Mouse (Mus musculus): Measurements from ENCODE around the gene Sephs2. TPM values are rescaled to one million over a fixed set of nuclear protein-coding genes. Genes with fewer than 3 reads are reported as not detected.

Gene Sephs2
- polyA plus RNA-seq, 1 experiment from 2014 or later: 57.1 TPM

- peaks cover 45% of the 10 kb centered on the region for H3K4me1 ChIP-seq
- H3K27me3 ChIP-seq (replicated peaks): no peaks in the 10 kb centered on the region
- H3K27ac ChIP-seq (replicated peaks): peak overlapping the region; percentile 98
- no peaks in the 10 kb centered on the region for H3K9me3 ChIP-seq
- no peak for ATAC-seq (ENCODE audit: extremely low read depth, insufficient number of reproducible peaks, low FRiP score, low TSS enrichment)
- H3K4me2 ChIP-seq: peak overlapping the region; percentile 87
- H3K4me3 ChIP-seq: peak overlapping the region; percentile 90
- H3K9ac ChIP-seq: peak overlapping the region; percentile 97
- 68% methylated on average over 3 of the region's 3 CpGs for WGBS
- H3K36me3 ChIP-seq: peaks cover 41% of the 10 kb centered on the region
Measured at GRCm38 (mm10) chr7:127231376-127231775, 42.5 kb downstream of the Sephs2 start.

- H3K4me3 ChIP-seq: no peak overlapping the region
- no peak for ATAC-seq (ENCODE audit: extremely low read depth, insufficient number of reproducible peaks, low FRiP score, low TSS enrichment)
- WGBS: 61% methylated on average over 4 of the region's 4 CpGs
- no peak overlapping the region for H3K4me2 ChIP-seq
- H3K27ac ChIP-seq (replicated peaks): no peak overlapping the region
- no peaks in the 10 kb centered on the region for H3K9me3 ChIP-seq
- H3K4me1 ChIP-seq: peaks cover 45% of the 10 kb centered on the region
- no peaks in the 10 kb centered on the region for H3K27me3 ChIP-seq (replicated peaks)
- no peak overlapping the region for H3K9ac ChIP-seq
- peaks cover 23% of the 10 kb centered on the region for H3K36me3 ChIP-seq
Measured at GRCm38 (mm10) chr7:127228615-127229303, 45.1 kb downstream of the Sephs2 start.

- H3K27me3 ChIP-seq (replicated peaks): no peaks in the 10 kb centered on the region
- WGBS: 63% methylated on average over 11 of the region's 11 CpGs
- no peak for ATAC-seq (ENCODE audit: extremely low read depth, insufficient number of reproducible peaks, low FRiP score, low TSS enrichment)
Measured at GRCm38 (mm10) chr7:127225147-127225995, 48.5 kb downstream of the Sephs2 start.

GRCm38 (mm10) chr7:127224616-127225015, 49.2 kb downstream of the Sephs2 start:
- ATAC-seq (ENCODE audit: extremely low read depth, insufficient number of reproducible peaks, low FRiP score, low TSS enrichment): no peak
- Histone ChIP-seq H3K4me1 (peaks cover 21% of the 10 kb centered on the region), H3K4me3 (no peak overlapping the region), H3K9ac (no peak overlapping the region), H3K4me2 (no peak overlapping the region), H3K36me3 (peaks cover 5% of the 10 kb centered on the region; the same call in 1 of the 2 replicates), H3K27me3 (replicated peaks) (no peaks in the 10 kb centered on the region), H3K27ac (replicated peaks) (no peak overlapping the region), H3K9me3 (no peaks in the 10 kb centered on the region)
- WGBS: 84% methylated on average over 6 of the region's 6 CpGs

More at GRCm38 (mm10) chr7:127225147-127225995, 48.5 kb downstream of the Sephs2 start:
- Histone ChIP-seq H3K4me1 (peaks cover 28% of the 10 kb centered on the region), H3K36me3 (peaks cover 12% of the 10 kb centered on the region; the same call in 1 of the 2 replicates), H3K9ac (no peak overlapping the region), H3K4me3 (no peak overlapping the region), H3K9me3 (no peaks in the 10 kb centered on the region), H3K27ac (replicated peaks) (no peak overlapping the region), H3K4me2 (peak overlapping the region; percentile 9; the same call in 1 of the 2 replicates)

- H3K27ac ChIP-seq (replicated peaks): no peak overlapping the region
- H3K27me3 ChIP-seq (replicated peaks): no peaks in the 10 kb centered on the region
- H3K9me3 ChIP-seq: no peaks in the 10 kb centered on the region
- H3K4me3 ChIP-seq: no peak overlapping the region
- ATAC-seq (ENCODE audit: extremely low read depth, insufficient number of reproducible peaks, low FRiP score, low TSS enrichment): no peak
- H3K4me1 ChIP-seq: peaks cover 19% of the 10 kb centered on the region; the same call in 1 of the 2 replicates
- 76% methylated on average over 6 of the region's 6 CpGs for WGBS
- H3K9ac ChIP-seq: no peak overlapping the region
- H3K4me2 ChIP-seq: no peak overlapping the region
- H3K36me3 ChIP-seq: no peaks in the 10 kb centered on the region
Measured at GRCm38 (mm10) chr7:127223515-127224478, 50.1 kb downstream of the Sephs2 start.

GRCm38 (mm10) chr7:127223106-127223505, 50.7 kb downstream of the Sephs2 start:
- H3K27me3 ChIP-seq (replicated peaks): no peaks in the 10 kb centered on the region
- H3K36me3 ChIP-seq: no peaks in the 10 kb centered on the region
- H3K4me3 ChIP-seq: no peak overlapping the region
- no peak overlapping the region for H3K27ac ChIP-seq (replicated peaks)
- 93% methylated on average over 3 of the region's 3 CpGs for WGBS
- ATAC-seq (ENCODE audit: extremely low read depth, insufficient number of reproducible peaks, low FRiP score, low TSS enrichment): no peak
- no peak overlapping the region for H3K4me2 ChIP-seq
- H3K4me1 ChIP-seq: peaks cover 26% of the 10 kb centered on the region
- no peaks in the 10 kb centered on the region for H3K9me3 ChIP-seq
- no peak overlapping the region for H3K9ac ChIP-seq

Other genes starting within 250 kb of the Sephs2 start
- gene Maz, start 247.0 kb downstream of the Sephs2 start, polyA plus RNA-seq (2015; fragmentation: Nextera tagmentation; extraction: Ambion mirVana): 31.0 and 34.5 TPM in 2 replicates
- gene Kif22, start 231.6 kb downstream of the Sephs2 start, polyA plus RNA-seq (2015; fragmentation: Nextera tagmentation; extraction: Ambion mirVana): 72.4 and 79.2 TPM in 2 replicates
- not detected in 2 replicates for gene Zg16, start 186.7 kb downstream of the Sephs2 start, polyA plus RNA-seq (2015; fragmentation: Nextera tagmentation; extraction: Ambion mirVana)
- 1.0 and 1.1 TPM in 2 replicates for gene AI467606, start 182.7 kb downstream of the Sephs2 start, polyA plus RNA-seq (2015; fragmentation: Nextera tagmentation; extraction: Ambion mirVana)
- 3.2 and 4.7 TPM in 2 replicates for gene Qprt, start 151.8 kb downstream of the Sephs2 start, polyA plus RNA-seq (2015; fragmentation: Nextera tagmentation; extraction: Ambion mirVana)
- gene Spn, start 136.2 kb downstream of the Sephs2 start, polyA plus RNA-seq (2015; fragmentation: Nextera tagmentation; extraction: Ambion mirVana): 0.13 and 0.36 TPM in 2 replicates
- 42.1 TPM in 2 replicates for gene Cd2bp2, start 78.0 kb downstream of the Sephs2 start, polyA plus RNA-seq (2015; fragmentation: Nextera tagmentation; extraction: Ambion mirVana)
- 18.0 and 18.2 TPM in 2 replicates for gene Tbc1d10b, start 65.6 kb downstream of the Sephs2 start, polyA plus RNA-seq (2015; fragmentation: Nextera tagmentation; extraction: Ambion mirVana)
- 17.0 and 24.9 TPM in 2 replicates for gene Mylpf, start 65.2 kb downstream of the Sephs2 start, polyA plus RNA-seq (2015; fragmentation: Nextera tagmentation; extraction: Ambion mirVana)
- gene Zfp553, start 41.0 kb downstream of the Sephs2 start, polyA plus RNA-seq (2015; fragmentation: Nextera tagmentation; extraction: Ambion mirVana): 21.4 and 24.1 TPM in 2 replicates
- 23.1 and 23.2 TPM in 2 replicates for gene Sept1, start 40.9 kb downstream of the Sephs2 start, polyA plus RNA-seq (2015; fragmentation: Nextera tagmentation; extraction: Ambion mirVana)
- gene Zfp771, start 29.8 kb downstream of the Sephs2 start, polyA plus RNA-seq (2015; fragmentation: Nextera tagmentation; extraction: Ambion mirVana): 32.6 and 32.9 TPM in 2 replicates
- gene Dctpp1, start 13.3 kb downstream of the Sephs2 start, polyA plus RNA-seq (2015; fragmentation: Nextera tagmentation; extraction: Ambion mirVana): 161 and 179 TPM in 2 replicates
- 0.98 and 1.2 TPM in 2 replicates for gene Itgal, start 22.2 kb upstream of the Sephs2 start, polyA plus RNA-seq (2015; fragmentation: Nextera tagmentation; extraction: Ambion mirVana)
- 16.5 and 16.6 TPM in 2 replicates for gene Zfp768, start 71.5 kb upstream of the Sephs2 start, polyA plus RNA-seq (2015; fragmentation: Nextera tagmentation; extraction: Ambion mirVana)
- 4.7 and 5.3 TPM in 2 replicates for gene Zfp747, start 102.0 kb upstream of the Sephs2 start, polyA plus RNA-seq (2015; fragmentation: Nextera tagmentation; extraction: Ambion mirVana)
- gene 9130019O22Rik, start 113.1 kb upstream of the Sephs2 start, polyA plus RNA-seq (2015; fragmentation: Nextera tagmentation; extraction: Ambion mirVana): 3.6 TPM in 2 replicates
- 4.3 and 4.9 TPM in 2 replicates for gene E430018J23Rik, start 119.6 kb upstream of the Sephs2 start, polyA plus RNA-seq (2015; fragmentation: Nextera tagmentation; extraction: Ambion mirVana)
- 4.6 and 5.0 TPM in 2 replicates for gene Zfp764, start 132.8 kb upstream of the Sephs2 start, polyA plus RNA-seq (2015; fragmentation: Nextera tagmentation; extraction: Ambion mirVana)
- gene Zfp688, start 148.0 kb upstream of the Sephs2 start, polyA plus RNA-seq (2015; fragmentation: Nextera tagmentation; extraction: Ambion mirVana): 13.5 and 16.3 TPM in 2 replicates
- gene Zfp689, start 175.1 kb upstream of the Sephs2 start, polyA plus RNA-seq (2015; fragmentation: Nextera tagmentation; extraction: Ambion mirVana): 5.1 and 5.2 TPM in 2 replicates
- gene Prr14, start 185.6 kb upstream of the Sephs2 start, polyA plus RNA-seq (2015; fragmentation: Nextera tagmentation; extraction: Ambion mirVana): 27.3 and 27.7 TPM in 2 replicates
- 7.3 and 7.7 TPM in 2 replicates for gene Fbrs, start 205.1 kb upstream of the Sephs2 start, polyA plus RNA-seq (2015; fragmentation: Nextera tagmentation; extraction: Ambion mirVana)
- 30.9 and 33.1 TPM in 2 replicates for gene Srcap, start 237.9 kb upstream of the Sephs2 start, polyA plus RNA-seq (2015; fragmentation: Nextera tagmentation; extraction: Ambion mirVana)
- gene Gm42715, start 245.5 kb upstream of the Sephs2 start, polyA plus RNA-seq (2015; fragmentation: Nextera tagmentation; extraction: Ambion mirVana): 9.4 TPM in 2 replicates